Mouse (Mus musculus) thymus, postnatal 14 days (tissue): ENCODE results near the gene Nfs1.
A peak's percentile ranks its signal among the peaks of the same experiment; 100 is the strongest.
"Not testable (repeated sequence)": the region's sequence is repeated elsewhere in the genome, so short reads cannot be mapped to it uniquely, and the experiment has no call there.

Experiments used
- DNase-seq: peaks from one replicate; pipeline ENCODE4 v3.0.0; 2021

The Nfs1 gene

GRCm38 (mm10) chr2:156143367-156143766, 619 bp downstream of the Nfs1 start:
- no peak for DNase-seq

GRCm38 (mm10) chr2:156142820-156143219, 1.2 kb downstream of the Nfs1 start:
- peak; percentile 13 for DNase-seq

GRCm38 (mm10) chr2:156135695-156136094, 8.3 kb downstream of the Nfs1 start:
- DNase-seq = peak; percentile 10

- no peak for DNase-seq
Measured at GRCm38 (mm10) chr2:156134161-156134560, 9.8 kb downstream of the Nfs1 start.

- DNase-seq = no peak
Measured at GRCm38 (mm10) chr2:156126992-156127391, 17.0 kb downstream of the Nfs1 start, which contains the start of gene Gm28036. Gene Gm28036, minus strand, starts transcription at chr2:156127092.

- no peak for DNase-seq
Measured at GRCm38 (mm10) chr2:156123731-156124130, 20.3 kb downstream of the Nfs1 start.

GRCm38 (mm10) chr2:156119566-156119965, 24.4 kb downstream of the Nfs1 start:
- DNase-seq = no peak

- DNase-seq = not testable (repeated sequence)
Measured at GRCm38 (mm10) chr2:156112080-156112423, 31.9 kb downstream of the Nfs1 start.

GRCm38 (mm10) chr2:156111358-156112079, 32.5 kb downstream of the Nfs1 start, which contains the start of the genes Cpne1 and Rbm12:
Gene Cpne1, minus strand, starts transcription at chr2:156111965.
Gene Rbm12, minus strand, starts transcription at chr2:156111978.
- peak; percentile 97 for DNase-seq

- DNase-seq = peak; percentile 27
Measured at GRCm38 (mm10) chr2:156110627-156111357, 33.2 kb downstream of the Nfs1 start.

GRCm38 (mm10) chr2:156091926-156092325, 52.1 kb downstream of the Nfs1 start:
- no peak for DNase-seq

- DNase-seq = no peak
Measured at GRCm38 (mm10) chr2:156089799-156090198, 54.2 kb downstream of the Nfs1 start.

GRCm38 (mm10) chr2:156087391-156088110, 56.4 kb downstream of the Nfs1 start:
- no peak for DNase-seq

- no peak for DNase-seq
Measured at GRCm38 (mm10) chr2:156084541-156084940, 59.4 kb downstream of the Nfs1 start.

GRCm38 (mm10) chr2:156080391-156080790, 63.6 kb downstream of the Nfs1 start:
- DNase-seq = no peak

- DNase-seq = no peak
Measured at GRCm38 (mm10) chr2:156079674-156080073, 64.3 kb downstream of the Nfs1 start.

GRCm38 (mm10) chr2:156079183-156079560, 64.8 kb downstream of the Nfs1 start:
- no peak for DNase-seq

GRCm38 (mm10) chr2:156078421-156079182, 65.4 kb downstream of the Nfs1 start:
- DNase-seq = no peak

GRCm38 (mm10) chr2:156077461-156077860, 66.5 kb downstream of the Nfs1 start:
- DNase-seq = no peak

- DNase-seq = no peak
Measured at GRCm38 (mm10) chr2:156073725-156074124, 70.3 kb downstream of the Nfs1 start.
